Mouse (Mus musculus): Measurements from ENCODE around the gene Esyt2. TPM values are rescaled to one million over a fixed set of nuclear protein-coding genes. Genes with fewer than 3 reads are reported as not detected.
A peak's percentile ranks its signal among the peaks of the same experiment; 100 is the strongest.

Gene Esyt2
- polyA plus RNA-seq, 1 experiment from 2014 or later = 16.7 TPM

DNA sequence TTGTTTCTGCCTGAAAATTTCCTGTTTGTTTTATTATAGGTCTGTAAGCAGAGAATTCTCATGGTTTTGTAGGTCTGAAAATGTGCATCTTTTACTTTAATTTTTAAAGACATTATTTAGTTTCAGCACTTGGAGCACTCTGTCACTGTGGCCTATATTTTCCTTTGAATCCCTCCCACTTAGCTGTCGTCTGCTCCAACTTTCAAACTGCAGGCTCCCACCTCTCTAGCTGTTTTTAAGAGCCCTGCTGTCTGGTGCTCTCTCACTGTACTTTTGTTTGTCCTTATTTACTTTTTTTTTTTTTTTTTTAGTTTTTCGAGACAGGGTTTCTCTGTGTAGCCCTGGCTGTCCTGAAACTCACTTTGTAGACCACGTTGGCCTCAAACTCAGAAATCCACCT is 42.2 kb upstream of the Esyt2 start:
- TF ChIP-seq CTCF (IDR thresholded peaks at IDR 0.05) (no peak), EP300 (IDR thresholded peaks at IDR 0.05) (no peak)
- ATAC-seq (no peak), DNase-seq (ENCODE audit: low spot score) (no peak)
- Histone ChIP-seq H3K27me3 (replicated peaks; ENCODE audit: insufficient read depth, low read length) (no peaks in the 10 kb centered on the region), H3K4me2 (replicated peaks; ENCODE audit: low read depth, low read length) (no peak overlapping the region), H3K9me3 (ENCODE audit: low read length) (no peaks in the 10 kb centered on the region), H3K4me3 (ENCODE audit: low read depth, low read length) (no peak overlapping the region), H3K4me1 (ENCODE audit: insufficient read depth, low read depth, low read length) (no peaks in the 10 kb centered on the region), H3K27ac (ENCODE audit: low read length) (no peak overlapping the region), H3K9ac (replicated peaks; ENCODE audit: low read depth) (no peak overlapping the region), H3K36me3 (ENCODE audit: insufficient read depth, low read length) (no peaks in the 10 kb centered on the region)
- WGBS = 73% methylated on average over 3 of the region's 3 CpGs

DNA sequence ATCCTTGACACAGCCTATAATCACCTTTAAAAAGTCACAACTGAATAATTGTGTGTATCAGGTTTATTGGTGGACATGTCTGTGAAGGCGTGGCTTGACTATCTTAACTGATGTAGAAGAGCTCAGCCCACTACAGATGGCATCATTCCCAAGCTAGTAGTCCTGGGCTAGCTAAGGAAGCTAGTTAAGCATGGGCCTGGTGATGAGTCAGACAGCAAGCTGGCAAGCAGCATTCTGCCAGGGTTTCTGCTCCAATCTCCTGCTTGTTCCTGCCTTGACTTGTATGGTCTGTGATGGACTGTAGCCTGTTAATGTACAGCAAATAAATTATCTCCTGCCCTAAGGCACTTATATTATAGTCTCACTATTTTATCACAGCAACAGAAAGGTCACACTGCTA is 36.4 kb upstream of the Esyt2 start:
- 93% methylated on average over 1 of the region's 1 CpGs for WGBS
- Histone ChIP-seq H3K9ac (replicated peaks; ENCODE audit: low read depth) (no peak overlapping the region), H3K9me3 (ENCODE audit: low read length) (no peaks in the 10 kb centered on the region), H3K4me3 (ENCODE audit: low read depth, low read length) (no peak overlapping the region), H3K27ac (ENCODE audit: low read length) (no peak overlapping the region), H3K4me1 (ENCODE audit: insufficient read depth, low read depth, low read length) (no peaks in the 10 kb centered on the region), H3K27me3 (replicated peaks; ENCODE audit: insufficient read depth, low read length) (no peaks in the 10 kb centered on the region), H3K36me3 (ENCODE audit: insufficient read depth, low read length) (peaks cover 6% of the 10 kb centered on the region; the same call in 1 of the 2 replicates), H3K4me2 (replicated peaks; ENCODE audit: low read depth, low read length) (no peak overlapping the region)
- ATAC-seq = no peak
- no peak for TF ChIP-seq CTCF (IDR thresholded peaks at IDR 0.05)
- TF ChIP-seq EP300 (IDR thresholded peaks at IDR 0.05) = no peak
- no peak for DNase-seq (ENCODE audit: low spot score)

DNA sequence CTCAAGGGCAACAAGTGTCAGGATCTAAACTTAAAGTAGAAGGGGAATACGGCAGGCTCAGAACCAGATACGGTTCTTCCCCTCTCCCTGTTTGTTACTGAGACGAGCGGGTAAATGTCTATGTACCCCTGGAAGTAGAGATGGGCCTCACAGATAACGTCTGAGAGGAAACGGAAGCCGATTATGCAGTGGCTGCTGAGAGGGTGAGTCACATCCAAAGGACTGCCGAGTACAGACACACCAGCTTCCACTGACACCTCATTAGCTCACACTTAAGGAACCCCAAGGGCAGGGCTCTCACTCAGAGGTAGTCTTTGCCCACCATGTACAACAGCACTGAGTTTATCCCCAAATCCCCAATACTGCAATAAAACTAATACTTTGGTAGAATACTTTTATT is 26.3 kb upstream of the Esyt2 start:
- peak; percentile 32; the same call in 1 of the 2 replicates for ATAC-seq
- no peak overlapping the region for H3K27ac ChIP-seq (ENCODE audit: low read length)
- no peaks in the 10 kb centered on the region for H3K9me3 ChIP-seq (ENCODE audit: low read length)
- WGBS = 27% methylated on average over 8 of the region's 8 CpGs
- no peak overlapping the region for H3K4me3 ChIP-seq (ENCODE audit: low read depth, low read length)
- no peak overlapping the region for H3K4me2 ChIP-seq (replicated peaks; ENCODE audit: low read depth, low read length)
- no peak for DNase-seq (ENCODE audit: low spot score)
- H3K27me3 ChIP-seq (replicated peaks; ENCODE audit: insufficient read depth, low read length) = no peaks in the 10 kb centered on the region
- no peak overlapping the region for H3K9ac ChIP-seq (replicated peaks; ENCODE audit: low read depth)
- no peak for TF ChIP-seq EP300 (IDR thresholded peaks at IDR 0.05)
- no peak for TF ChIP-seq CTCF (IDR thresholded peaks at IDR 0.05)
- no peaks in the 10 kb centered on the region for H3K4me1 ChIP-seq (ENCODE audit: insufficient read depth, low read depth, low read length)
- no peaks in the 10 kb centered on the region for H3K36me3 ChIP-seq (ENCODE audit: insufficient read depth, low read length)

DNA sequence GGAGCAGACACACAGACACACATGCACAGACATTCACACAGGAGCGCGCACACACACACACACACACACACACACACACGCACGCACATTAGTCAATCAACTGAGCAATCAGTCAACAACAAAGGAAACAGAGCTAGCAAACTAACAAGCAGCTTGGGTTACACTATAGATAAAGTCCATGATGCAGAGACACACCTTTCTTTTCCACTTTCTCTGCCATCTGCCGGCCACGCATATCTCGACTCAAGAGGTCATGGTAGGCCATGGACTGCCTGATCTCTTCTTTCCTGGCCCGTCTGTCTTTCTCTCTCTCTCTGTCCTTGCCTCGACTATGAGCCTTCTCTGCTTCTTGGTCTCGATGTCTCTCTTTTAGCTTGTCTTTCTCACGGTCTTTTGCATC is 25.4 kb upstream of the Esyt2 start:
- no peak for ATAC-seq
- no peak overlapping the region for H3K27ac ChIP-seq (ENCODE audit: low read length)
- TF ChIP-seq CTCF (IDR thresholded peaks at IDR 0.05) = no peak
- TF ChIP-seq EP300 (IDR thresholded peaks at IDR 0.05) = no peak
- no peak overlapping the region for H3K4me3 ChIP-seq (ENCODE audit: low read depth, low read length)
- no peaks in the 10 kb centered on the region for H3K9me3 ChIP-seq (ENCODE audit: low read length)
- H3K4me2 ChIP-seq (replicated peaks; ENCODE audit: low read depth, low read length) = no peak overlapping the region
- no peaks in the 10 kb centered on the region for H3K27me3 ChIP-seq (replicated peaks; ENCODE audit: insufficient read depth, low read length)
- H3K4me1 ChIP-seq (ENCODE audit: insufficient read depth, low read depth, low read length) = no peaks in the 10 kb centered on the region
- no peak overlapping the region for H3K9ac ChIP-seq (replicated peaks; ENCODE audit: low read depth)
- H3K36me3 ChIP-seq (ENCODE audit: insufficient read depth, low read length) = no peaks in the 10 kb centered on the region
- DNase-seq (ENCODE audit: low spot score) = no peak
- 88% methylated on average over 11 of the region's 11 CpGs for WGBS

DNA sequence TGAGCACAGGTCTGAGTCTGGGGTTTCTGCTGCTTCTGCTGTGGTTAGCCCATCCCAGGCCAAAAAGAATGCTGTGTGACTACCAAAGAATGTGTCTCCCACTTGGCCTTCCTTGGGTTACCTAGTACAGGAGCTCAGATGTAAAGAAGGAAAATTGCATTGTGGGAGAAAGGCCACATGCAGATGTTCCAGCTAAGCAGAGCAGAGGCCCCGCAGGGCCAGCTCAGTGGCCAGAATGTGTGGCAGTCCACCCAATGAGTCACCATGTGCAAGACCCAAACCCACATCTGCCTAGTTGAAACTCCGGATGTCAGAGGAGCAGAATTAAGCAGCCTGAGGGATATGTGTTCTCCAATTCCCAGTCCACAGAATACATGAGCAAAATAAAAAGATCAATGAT is 22.7 kb upstream of the Esyt2 start:
- ATAC-seq (no peak), DNase-seq (ENCODE audit: low spot score) (no peak)
- Histone ChIP-seq H3K4me3 (ENCODE audit: low read depth, low read length) (no peak overlapping the region), H3K4me2 (replicated peaks; ENCODE audit: low read depth, low read length) (no peak overlapping the region), H3K27me3 (replicated peaks; ENCODE audit: insufficient read depth, low read length) (no peaks in the 10 kb centered on the region), H3K27ac (ENCODE audit: low read length) (no peak overlapping the region), H3K4me1 (ENCODE audit: insufficient read depth, low read depth, low read length) (no peaks in the 10 kb centered on the region), H3K9ac (replicated peaks; ENCODE audit: low read depth) (no peak overlapping the region), H3K36me3 (ENCODE audit: insufficient read depth, low read length) (no peaks in the 10 kb centered on the region), H3K9me3 (ENCODE audit: low read length) (no peaks in the 10 kb centered on the region)
- TF ChIP-seq EP300 (IDR thresholded peaks at IDR 0.05) (no peak), CTCF (IDR thresholded peaks at IDR 0.05) (no peak)
- WGBS = 78% methylated on average over 2 of the region's 2 CpGs

DNA sequence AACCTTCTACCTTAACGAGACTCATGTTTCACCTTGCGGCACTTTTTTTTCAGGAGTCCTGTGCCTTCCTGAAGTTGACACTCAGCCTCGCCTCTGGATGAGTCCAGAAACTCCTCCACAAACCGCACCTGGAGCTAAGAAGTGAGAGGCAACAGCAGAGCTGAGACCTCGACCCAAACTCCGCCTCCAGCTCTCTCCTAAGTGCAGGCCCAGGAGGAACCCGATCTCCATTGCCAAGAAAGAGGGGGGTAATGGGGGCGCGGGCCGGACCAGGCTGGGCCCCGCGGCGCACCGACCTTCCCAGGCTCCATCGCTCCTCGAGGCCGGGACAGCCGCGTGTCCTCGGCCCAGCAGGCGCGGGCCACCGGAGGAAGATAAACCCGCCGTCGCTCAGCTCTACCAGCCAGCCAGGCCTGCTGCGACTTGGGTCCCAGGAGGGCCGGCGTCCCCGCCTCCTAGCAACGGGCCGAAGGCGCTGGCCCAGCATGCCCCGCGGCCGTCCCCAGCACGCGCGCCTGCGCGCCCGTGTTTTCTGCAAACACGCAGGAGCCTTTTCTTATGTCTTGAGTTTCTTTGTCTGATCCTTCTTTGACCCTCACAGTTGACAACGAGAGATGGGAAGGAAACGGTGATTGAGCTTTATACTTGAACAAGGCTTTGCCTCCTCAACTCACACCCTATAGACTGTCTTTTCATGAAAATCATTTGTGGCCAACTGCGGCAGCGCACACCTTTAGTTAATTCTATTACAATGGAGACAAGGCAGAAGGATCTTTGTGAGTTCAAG is 18.2 kb upstream of the Esyt2 start, which contains the start of gene Wdr60:
TSS of gene Wdr60 (minus strand) at position 468 of the 787 bp plus-strand sequence.
- Histone ChIP-seq H3K4me3 (ENCODE audit: low read depth, low read length) (peak within 1 kb of the TSS; percentile 55), H3K27ac (ENCODE audit: low read length) (peak within 1 kb of the TSS; percentile 48), H3K36me3 (ENCODE audit: insufficient read depth, low read length) (no peaks in the 10 kb centered on the region), H3K4me2 (replicated peaks; ENCODE audit: low read depth, low read length) (peak within 1 kb of the TSS; percentile 60), H3K9ac (replicated peaks; ENCODE audit: low read depth) (peak within 1 kb of the TSS; percentile 39), H3K27me3 (replicated peaks; ENCODE audit: insufficient read depth, low read length) (no peaks in the 10 kb centered on the region), H3K4me1 (ENCODE audit: insufficient read depth, low read depth, low read length) (no peaks in the 10 kb centered on the region), H3K9me3 (ENCODE audit: low read length) (no peaks in the 10 kb centered on the region)
- peak; percentile 91 for DNase-seq (ENCODE audit: low spot score)
- WGBS = 6% methylated on average over 47 of the region's 47 CpGs
- ATAC-seq = peak; percentile 99
- TF ChIP-seq CTCF (IDR thresholded peaks at IDR 0.05) (no peak), EP300 (IDR thresholded peaks at IDR 0.05) (no peak)

Measured in lung, postnatal 0 days (tissue).